Mouse (Mus musculus) midbrain, embryonic 15.5 days (tissue): ENCODE measurements around the gene Hfm1. TPM values are rescaled to one million over a fixed set of nuclear protein-coding genes. Genes with fewer than 3 reads are reported as not detected.

Experiments
- ATAC-seq: fragments of 200-750 bp; cut with Nextera tagmentation; replicated peaks from 2 replicates; pipeline ENCODE4 v1.8.0; 2017; ENCODE audit warnings: moderate TSS enrichment
- H3K27ac ChIP-seq: fragments of 300-500 bp; sonication (generic); 2 replicates; pipeline ENCODE4 v1.5.1; 2015; ENCODE audit warnings: mild to moderate bottlenecking, inconsistent platforms
- H3K27me3 ChIP-seq: fragments of 300-500 bp; sonication (generic); replicated peaks from 2 replicates; pipeline ENCODE4 v1.6.1; 2015; ENCODE audit warnings: inconsistent platforms
- H3K36me3 ChIP-seq: fragments of 300-500 bp; sonication (generic); replicated peaks from 2 replicates; pipeline ENCODE4 v1.6.1; 2015; ENCODE audit warnings: inconsistent platforms
- H3K4me1 ChIP-seq: fragments of 300-500 bp; sonication (generic); 2 replicates; pipeline ENCODE4 v1.6.1; 2015; ENCODE audit warnings: inconsistent platforms
- H3K4me2 ChIP-seq: fragments of 300-500 bp; sonication (generic); 2 replicates; pipeline ENCODE4 v1.6.1; 2015; ENCODE audit warnings: inconsistent platforms, mild to moderate bottlenecking, moderate library complexity
- H3K4me3 ChIP-seq: fragments of 300-500 bp; sonication (generic); 2 replicates; pipeline ENCODE4 v1.5.1; 2015; ENCODE audit warnings: mild to moderate bottlenecking, inconsistent platforms
- H3K9ac ChIP-seq: fragments of 300-500 bp; sonication (generic); 2 replicates; pipeline ENCODE4 v1.6.1; 2015; ENCODE audit warnings: mild to moderate bottlenecking, inconsistent platforms
- H3K9me3 ChIP-seq: fragments of 300-500 bp; sonication (generic); 2 replicates; pipeline ENCODE4 v1.6.1; 2016; ENCODE audit warnings: inconsistent platforms
- WGBS: fragments of 180-500 bp; shearing (Covaris S2); methylation state at CpG from one replicate; pipeline ENCODE4 v1.1.7; 2015; ENCODE audit warnings: mixed read lengths; 5-methylcytosine and 5-hydroxymethylcytosine counted together
- polyA plus RNA-seq: library from polyadenylated mRNA; unstranded; fragments of >200 nt; fragmentation: Nextera tagmentation; extraction: Ambion mirVana; gene quantifications from 2 replicates; pipeline ENCODE4 v1.2.1, GENCODE M21; 2015

The Hfm1 gene
- 5.6 and 6.9 TPM in 2 replicates for polyA plus RNA-seq

- Histone ChIP-seq H3K36me3 (no peaks in the 10 kb centered on the region), H3K4me3 (peak within 1 kb of the TSS; percentile 55), H3K9ac (peak within 1 kb of the TSS; percentile 59), H3K9me3 (no peaks in the 10 kb centered on the region), H3K27me3 (no peaks in the 10 kb centered on the region), H3K4me2 (peak within 1 kb of the TSS; percentile 51), H3K27ac (peak within 1 kb of the TSS; percentile 90), H3K4me1 (peaks cover 7% of the 10 kb centered on the region)
- 1% methylated on average over 63 of the region's 76 CpGs for WGBS
- peak; percentile 98 for ATAC-seq
Measured at GRCm38 (mm10) chr5:106925488-106926368, at the start of gene Hfm1. Hfm1 (minus strand) TSS chr5:106926321.

GRCm38 (mm10) chr5:106973883-106974282 is 47.8 kb upstream of the Hfm1 start:
- Histone ChIP-seq H3K36me3 (peaks cover 38% of the 10 kb centered on the region), H3K27me3 (no peaks in the 10 kb centered on the region), H3K27ac (no peak overlapping the region), H3K9ac (no peak overlapping the region), H3K9me3 (no peaks in the 10 kb centered on the region), H3K4me2 (no peak overlapping the region), H3K4me1 (no peaks in the 10 kb centered on the region), H3K4me3 (no peak overlapping the region)
- 91% methylated on average over 7 of the region's 7 CpGs for WGBS
- ATAC-seq, result no peak

GRCm38 (mm10) chr5:106967578-106967977 is 41.5 kb upstream of the Hfm1 start:
- no peak overlapping the region for H3K9ac ChIP-seq
- 80% methylated on average over 1 of the region's 1 CpGs for WGBS

GRCm38 (mm10) chr5:106966443-106966842 is 40.3 kb upstream of the Hfm1 start:
- no peak overlapping the region for H3K4me3 ChIP-seq
- no peaks in the 10 kb centered on the region for H3K9me3 ChIP-seq
- WGBS, result 96% methylated on average over 3 of the region's 3 CpGs
- H3K27ac ChIP-seq, result no peak overlapping the region
- H3K27me3 ChIP-seq, result no peaks in the 10 kb centered on the region
- H3K4me2 ChIP-seq, result no peak overlapping the region
- H3K36me3 ChIP-seq, result peaks cover 11% of the 10 kb centered on the region
- no peak for ATAC-seq
- no peak overlapping the region for H3K9ac ChIP-seq
- peaks cover 17% of the 10 kb centered on the region for H3K4me1 ChIP-seq

More at GRCm38 (mm10) chr5:106967578-106967977, 41.5 kb upstream of the Hfm1 start:
- Histone ChIP-seq H3K4me1 (peaks cover 17% of the 10 kb centered on the region), H3K27me3 (no peaks in the 10 kb centered on the region), H3K4me3 (no peak overlapping the region), H3K36me3 (peaks cover 12% of the 10 kb centered on the region), H3K27ac (no peak overlapping the region), H3K4me2 (no peak overlapping the region), H3K9me3 (no peaks in the 10 kb centered on the region)
- ATAC-seq, result no peak

- under 1% methylated on average over 41 of the region's 41 CpGs for WGBS
- no peaks in the 10 kb centered on the region for H3K27me3 ChIP-seq
- peak; percentile 94 for ATAC-seq
Measured at GRCm38 (mm10) chr5:106964513-106965014, 38.4 kb upstream of the Hfm1 start.

GRCm38 (mm10) chr5:106963584-106964512 is 37.7 kb upstream of the Hfm1 start, which contains the start of gene Cdc7:
Cdc7 (plus strand) TSS chr5:106964322.
- Histone ChIP-seq H3K27me3 (no peaks in the 10 kb centered on the region), H3K9ac (peak within 1 kb of the TSS; percentile 91), H3K36me3 (no peaks in the 10 kb centered on the region), H3K4me3 (peak within 1 kb of the TSS; percentile 98), H3K9me3 (no peaks in the 10 kb centered on the region), H3K4me2 (peak within 1 kb of the TSS; percentile 65), H3K4me1 (peaks cover 17% of the 10 kb centered on the region), H3K27ac (peak within 1 kb of the TSS; percentile 83)
- 4% methylated on average over 54 of the region's 54 CpGs for WGBS
- ATAC-seq, result peak; percentile 95

More at GRCm38 (mm10) chr5:106964513-106965014, 38.4 kb upstream of the Hfm1 start:
- Histone ChIP-seq H3K9ac (peak overlapping the region; percentile 91), H3K4me1 (peaks cover 17% of the 10 kb centered on the region), H3K27ac (peak overlapping the region; percentile 83), H3K4me3 (peak overlapping the region; percentile 98), H3K4me2 (peak overlapping the region; percentile 65), H3K9me3 (no peaks in the 10 kb centered on the region), H3K36me3 (peaks cover 3% of the 10 kb centered on the region; the same call in 1 of the 2 replicates)

GRCm38 (mm10) chr5:106960451-106960850 is 34.3 kb upstream of the Hfm1 start:
- H3K4me1 ChIP-seq, result peaks cover 12% of the 10 kb centered on the region
- no peak for ATAC-seq
- H3K36me3 ChIP-seq, result no peaks in the 10 kb centered on the region
- no peak overlapping the region for H3K4me2 ChIP-seq
- WGBS, result 87% methylated on average over 2 of the region's 2 CpGs
- no peak overlapping the region for H3K4me3 ChIP-seq
- H3K27me3 ChIP-seq, result no peaks in the 10 kb centered on the region
- no peaks in the 10 kb centered on the region for H3K9me3 ChIP-seq
- no peak overlapping the region for H3K9ac ChIP-seq
- H3K27ac ChIP-seq, result no peak overlapping the region

- Histone ChIP-seq H3K36me3 (no peaks in the 10 kb centered on the region), H3K9me3 (no peaks in the 10 kb centered on the region), H3K4me2 (no peak overlapping the region), H3K9ac (no peak overlapping the region), H3K27ac (no peak overlapping the region), H3K4me3 (no peak overlapping the region), H3K4me1 (peaks cover 5% of the 10 kb centered on the region), H3K27me3 (no peaks in the 10 kb centered on the region)
- ATAC-seq, result no peak
- WGBS, result 81% methylated on average over 3 of the region's 3 CpGs
Measured at GRCm38 (mm10) chr5:106959031-106959430, 32.9 kb upstream of the Hfm1 start.

- no peaks in the 10 kb centered on the region for H3K4me1 ChIP-seq
- H3K4me2 ChIP-seq, result no peak overlapping the region
- WGBS, result 73% methylated on average over 3 of the region's 3 CpGs
- no peak overlapping the region for H3K27ac ChIP-seq
- no peaks in the 10 kb centered on the region for H3K36me3 ChIP-seq
- H3K9me3 ChIP-seq, result no peaks in the 10 kb centered on the region
- H3K27me3 ChIP-seq, result no peaks in the 10 kb centered on the region
- H3K9ac ChIP-seq, result no peak overlapping the region
- no peak for ATAC-seq
- H3K4me3 ChIP-seq, result no peak overlapping the region
Measured at GRCm38 (mm10) chr5:106956467-106956866, 30.3 kb upstream of the Hfm1 start.

GRCm38 (mm10) chr5:106948683-106949082 is 22.6 kb upstream of the Hfm1 start:
- no peak overlapping the region for H3K4me3 ChIP-seq
- H3K27me3 ChIP-seq, result no peaks in the 10 kb centered on the region
- H3K9me3 ChIP-seq, result no peaks in the 10 kb centered on the region
- H3K4me1 ChIP-seq, result no peaks in the 10 kb centered on the region
- no peak overlapping the region for H3K9ac ChIP-seq
- ATAC-seq, result no peak
- WGBS, result 81% methylated on average over 6 of the region's 6 CpGs
- no peaks in the 10 kb centered on the region for H3K36me3 ChIP-seq
- H3K27ac ChIP-seq, result no peak overlapping the region
- H3K4me2 ChIP-seq, result no peak overlapping the region

GRCm38 (mm10) chr5:106946342-106946741 is 20.2 kb upstream of the Hfm1 start:
- Histone ChIP-seq H3K9ac (no peak overlapping the region), H3K27me3 (no peaks in the 10 kb centered on the region), H3K4me1 (no peaks in the 10 kb centered on the region), H3K36me3 (no peaks in the 10 kb centered on the region), H3K4me3 (no peak overlapping the region), H3K4me2 (no peak overlapping the region), H3K9me3 (no peaks in the 10 kb centered on the region), H3K27ac (no peak overlapping the region)
- no peak for ATAC-seq
- WGBS, result 86% methylated on average over 4 of the region's 4 CpGs

- ATAC-seq, result no peak
- no peak overlapping the region for H3K9ac ChIP-seq
- H3K4me3 ChIP-seq, result no peak overlapping the region
- H3K4me2 ChIP-seq, result no peak overlapping the region
- no peaks in the 10 kb centered on the region for H3K27me3 ChIP-seq
- H3K27ac ChIP-seq, result no peak overlapping the region
- WGBS, result 71% methylated on average over 4 of the region's 4 CpGs
- H3K36me3 ChIP-seq, result no peaks in the 10 kb centered on the region
- H3K9me3 ChIP-seq, result no peaks in the 10 kb centered on the region
- H3K4me1 ChIP-seq, result peaks cover 7% of the 10 kb centered on the region
Measured at GRCm38 (mm10) chr5:106927996-106928395, 1.9 kb upstream of the Hfm1 start.
